ENCODE assay signal across 8 mouse cellular contexts in genomic region chr7:30219293-30220007, GRCm38 (mm10). TPM values are rescaled to one million over a fixed set of nuclear protein-coding genes. Genes with fewer than 3 reads are reported as not detected.
DNase-seq lines count a peak whose midpoint lies in the region; ATAC-seq lines count a peak whose summit lies in the region.

No protein-coding gene starts in this region.

- H3K4me1 ChIP-seq in heart, embryonic 14.5 days (ENCODE audit: control insufficient read depth in 2 of 2, insufficient read depth in 2 of 2, low read length in 2 of 2) = peaks cover 5 to 7% of the 10 kb centered on the region in 2 experiments
- peaks cover 10% of the 10 kb centered on the region; the same call in 1 of the 2 replicates for H3K4me1 ChIP-seq in kidney, embryonic 16.5 days (ENCODE audit: insufficient read depth, low read length)

- H3K9ac ChIP-seq in heart, embryonic 14.5 days (ENCODE audit: low read length) = peak overlapping the region; percentile 80
- H3K9ac ChIP-seq in kidney, embryonic 16.5 days (replicated peaks; ENCODE audit: low read length) = peak overlapping the region; percentile 68

- 1% methylated on average over 16 of the region's 16 CpGs for WGBS in heart, embryonic 14.5 days
- 1% methylated on average over 16 of the region's 16 CpGs for WGBS in kidney, embryonic 16.5 days

- H3K9me3 ChIP-seq in heart, embryonic 14.5 days (ENCODE audit: control insufficient read depth, low read length) = no peaks in the 10 kb centered on the region
- H3K9me3 ChIP-seq in kidney, embryonic 16.5 days (ENCODE audit: low read length) = no peaks in the 10 kb centered on the region

- peak overlapping the region; percentile 20 to 51; a peak in 3 of 4 replicates for H3K27ac ChIP-seq in heart, embryonic 14.5 days (replicated peaks in 1 of 2; ENCODE audit: control insufficient read depth in 1 of 2, insufficient read depth in 1 of 2, low read depth in 2 of 2, low read length in 2 of 2)
- H3K27ac ChIP-seq in kidney, embryonic 16.5 days (ENCODE audit: low read length) = peak overlapping the region; percentile 81

- peak overlapping the region; percentile 50 to 58 for H3K4me3 ChIP-seq in heart, embryonic 14.5 days (ENCODE audit: control insufficient read depth in 1 of 2, insufficient read depth in 1 of 2, low read depth in 1 of 2, low read length in 2 of 2)
- peak overlapping the region; percentile 61 for H3K4me3 ChIP-seq in kidney, embryonic 16.5 days (ENCODE audit: low read length)

- no peaks in the 10 kb centered on the region for H3K27me3 ChIP-seq in heart, embryonic 14.5 days (ENCODE audit: control insufficient read depth, insufficient read depth, low read length)
- no peaks in the 10 kb centered on the region for H3K27me3 ChIP-seq in kidney, embryonic 16.5 days (ENCODE audit: insufficient read depth, low read length)

- peak overlapping the region; percentile 89 for H3K4me2 ChIP-seq in heart, embryonic 14.5 days (ENCODE audit: low read length)
- H3K4me2 ChIP-seq in kidney, embryonic 16.5 days (replicated peaks; ENCODE audit: low read depth, low read length) = peak overlapping the region; percentile 97

- peak; percentile 46 for DNase-seq in right cerebral cortex, postnatal 4 days
- DNase-seq in right cerebral cortex, adult 18-20 months = no peak
- DNase-seq in embryo, embryonic 10 days (ENCODE audit: low spot score) = peak; percentile 79
- peak; percentile 63 for DNase-seq in lung, postnatal 14 days
- DNase-seq in retina, postnatal 1 day = peak; percentile 89
- no peak for DNase-seq in layer of hippocampus, adult 8-10 months (ENCODE audit: low spot score in 2 of 2)

- ATAC-seq in heart, embryonic 14.5 days (ENCODE audit: insufficient number of reproducible peaks, insufficient read depth, low FRiP score, low read depth) = peak; percentile 36
- ATAC-seq in kidney, embryonic 16.5 days (ENCODE audit: low FRiP score, low TSS enrichment) = peak; percentile 80

- H3K36me3 ChIP-seq in heart, embryonic 14.5 days (ENCODE audit: control insufficient read depth, insufficient read depth, low read length) = peaks cover 16% of the 10 kb centered on the region
- H3K36me3 ChIP-seq in kidney, embryonic 16.5 days (ENCODE audit: insufficient read depth, low read length) = peaks cover 18% of the 10 kb centered on the region

RNA-seq across cellular contexts. Expression of gene Polr2i, which starts 12.3 kb away (rescaled TPM):
- polyA plus RNA-seq in heart, embryonic 14.5 days (2014; fragmentation: Nextera tagmentation; extraction: Ambion mirVana) = 126 and 145 TPM in 2 replicates
- polyA plus RNA-seq in kidney, embryonic 16.5 days (2015; fragmentation: Nextera tagmentation; extraction: Ambion mirVana) = 145 and 146 TPM in 2 replicates
- total RNA-seq in layer of hippocampus, adult 8-10 months (2022) = 10 to 100 TPM; 49.2 to 52.5 (median 49.3) TPM

RNA-seq across cellular contexts. Expression of gene Tbcb, which starts 12.6 kb away (rescaled TPM):
- 137 and 144 TPM in 2 replicates for polyA plus RNA-seq in heart, embryonic 14.5 days (2014; fragmentation: Nextera tagmentation; extraction: Ambion mirVana)
- 180 and 206 TPM in 2 replicates for polyA plus RNA-seq in kidney, embryonic 16.5 days (2015; fragmentation: Nextera tagmentation; extraction: Ambion mirVana)
- 100 to 1,000 TPM; 110 to 130 (median 118) TPM for total RNA-seq in layer of hippocampus, adult 8-10 months (2022)

RNA-seq across cellular contexts. Expression of gene Ovol3, which starts 16.1 kb away (rescaled TPM):
- polyA plus RNA-seq in heart, embryonic 14.5 days (2014; fragmentation: Nextera tagmentation; extraction: Ambion mirVana) = not detected in 2 replicates
- polyA plus RNA-seq in kidney, embryonic 16.5 days (2015; fragmentation: Nextera tagmentation; extraction: Ambion mirVana) = not detected in 2 replicates
- total RNA-seq in layer of hippocampus, adult 8-10 months (2022) = not detected

RNA-seq across cellular contexts. Expression of gene Capns1, which starts 20.8 kb away (rescaled TPM):
- 63.0 and 73.7 TPM in 2 replicates for polyA plus RNA-seq in heart, embryonic 14.5 days (2014; fragmentation: Nextera tagmentation; extraction: Ambion mirVana)
- polyA plus RNA-seq in kidney, embryonic 16.5 days (2015; fragmentation: Nextera tagmentation; extraction: Ambion mirVana) = 105 and 111 TPM in 2 replicates
- total RNA-seq in layer of hippocampus, adult 8-10 months (2022) = 100 to 1,000 TPM; 196 to 240 (median 227) TPM

RNA-seq across cellular contexts. Expression of gene Cox7a1, which starts 35.5 kb away (rescaled TPM):
- 544 and 589 TPM in 2 replicates for polyA plus RNA-seq in heart, embryonic 14.5 days (2014; fragmentation: Nextera tagmentation; extraction: Ambion mirVana)
- polyA plus RNA-seq in kidney, embryonic 16.5 days (2015; fragmentation: Nextera tagmentation; extraction: Ambion mirVana) = 11.7 and 13.8 TPM in 2 replicates
- 1 to 10 TPM; 4.4 to 6.9 (median 5.1) TPM for total RNA-seq in layer of hippocampus, adult 8-10 months (2022)

Comparison
In these comparisons a context has a peak if more than half of its experiments do, and no peak if none do; other contexts are left out.
1. DNase-seq: peak in right cerebral cortex, postnatal 4 days (single experiment), embryo, embryonic 10 days (single experiment), lung, postnatal 14 days (single experiment) and retina, postnatal 1 day (single experiment); none in right cerebral cortex, adult 18-20 months (single experiment) and layer of hippocampus, adult 8-10 months (0 of 2).